Comparison of ENCODE assay signal across 26 mouse cellular contexts in genomic region chr6:67415276-67415675, GRCm38 (mm10). TPM values are rescaled to one million over a fixed set of nuclear protein-coding genes. Genes with fewer than 3 reads are reported as not detected.
DNase-seq lines count a peak whose midpoint lies in the region; ATAC-seq and TF ChIP-seq lines count a peak whose summit lies in the region.
"Had no signal": no experiment of that assay in that cellular context is flagged by ENCODE, and none has a peak within 500 bp of the region (broad histone marks: within the 10 kb centered on the region; RNA-seq: fewer than 3 reads in every experiment).

No protein-coding gene starts in this region.

- no peaks in the 10 kb centered on the region for H3K36me3 ChIP-seq in CH12.LX (replicated peaks in 1 of 2; ENCODE audit: control insufficient read depth in 1 of 2, insufficient read depth in 1 of 2, low read length in 1 of 2)
- H3K36me3 ChIP-seq: embryonic facial prominence, embryonic 13.5 days; hindbrain, embryonic 15.5 days; limb, embryonic 12.5 days; liver, embryonic 12.5 days had no signal

- H3K4me3 ChIP-seq in CH12.LX (replicated peaks in 1 of 3; ENCODE audit: low read depth in 2 of 3, low read length in 2 of 3, poor library complexity in 1 of 3) = no peak overlapping the region
- H3K4me3 ChIP-seq: embryonic facial prominence, embryonic 13.5 days; forebrain, embryonic 13.5 days; gastrocnemius, adult 2 months; hindbrain, embryonic 15.5 days; limb, embryonic 12.5 days; liver, embryonic 12.5 days had no signal

- no peak overlapping the region for H3K27ac ChIP-seq in CH12.LX (ENCODE audit: insufficient read depth, low read depth)
- H3K27ac ChIP-seq: embryonic facial prominence, embryonic 13.5 days; forebrain, embryonic 13.5 days; gastrocnemius, adult 2 months; hindbrain, embryonic 15.5 days; limb, embryonic 12.5 days; liver, embryonic 12.5 days had no signal

- no peak overlapping the region for H3K9ac ChIP-seq in CH12.LX (ENCODE audit: insufficient read depth, low read depth)
- H3K9ac ChIP-seq: embryonic facial prominence, embryonic 13.5 days; forebrain, embryonic 13.5 days; hindbrain, embryonic 15.5 days; limb, embryonic 12.5 days; liver, embryonic 12.5 days had no signal

- in situ Hi-C loops in CH12.LX (cut with MboI; ENCODE audit: low pct_ligation_motif_present, low pct_unique_long_range_greater_than_20kb, low sequenced_read_pairs) = no loop called here

- no peaks in the 10 kb centered on the region for H3K79me2 ChIP-seq in CH12.LX (replicated peaks; ENCODE audit: control insufficient read depth, extremely low read depth, insufficient read depth, poor library complexity, severe bottlenecking)

- no peak for TF ChIP-seq RAD21 in CH12.LX (IDR thresholded peaks at IDR 0.05; ENCODE audit: low read depth, low read length)

- H3K27me3 ChIP-seq in CH12.LX (replicated peaks) = no peaks in the 10 kb centered on the region
- H3K27me3 ChIP-seq: embryonic facial prominence, embryonic 13.5 days; forebrain, embryonic 13.5 days; hindbrain, embryonic 15.5 days; limb, embryonic 12.5 days; liver, embryonic 12.5 days had no signal

- ATAC-seq in inflammation-experienced regulatory T-cells, adult 6 months = peak; percentile 82
- no peak; the same call in 1 of the 2 replicates for ATAC-seq in monocyte, adult 5-6 weeks (replicated peaks; ENCODE audit: insufficient number of reproducible peaks, low FRiP score, low TSS enrichment, poor library complexity, severe bottlenecking)
- ATAC-seq: forebrain, embryonic 13.5 days; intestine, embryonic 16.5 days; liver, embryonic 12.5 days had no signal

- DNase-seq in CD4-positive helper T cell, adult 2 months (ENCODE audit: low read depth, low spot score) = peak; percentile 52
- no peak for DNase-seq in CH12.LX (ENCODE audit: extremely low read depth)
- DNase-seq in natural killer cell, adult 2 months (ENCODE audit: low spot score in 2 of 2) = peak; percentile 19 to 40
- DNase-seq in right cerebral cortex, postnatal 25 days = no peak
- DNase-seq in urinary bladder, postnatal 36 days (ENCODE audit: low spot score in 2 of 2) = no peak
- DNase-seq: adrenal gland, adult 2 months; cerebellum, adult 11 months; cerebellum, adult 9-11 months; gastrocnemius, adult 2 months; heart, postnatal 36 days; layer of hippocampus, postnatal 36 days; lung, adult 18-20 months; lung, postnatal 10 days; midbrain, embryonic 14.5 days; right cerebral cortex, postnatal 14 days had no signal

- H3K4me1 ChIP-seq in CH12.LX (ENCODE audit: control insufficient read depth in 1 of 2, insufficient read depth in 2 of 2) = 0 out of 4 replicates have a peak, but pooled peaks cover 0 to 6% of the 10 kb centered on the region in 2 experiments
- H3K4me1 ChIP-seq: embryonic facial prominence, embryonic 13.5 days; forebrain, embryonic 13.5 days; hindbrain, embryonic 15.5 days; limb, embryonic 12.5 days; liver, embryonic 12.5 days had no signal

- no peak for TF ChIP-seq CTCF in CH12.LX (conservative IDR thresholded peaks at IDR 0.05 in 1 of 2, IDR thresholded peaks at IDR 0.05 in 1 of 2; ENCODE audit: low read depth in 2 of 2, low read length in 2 of 2)

- no peaks in the 10 kb centered on the region for H3K9me3 ChIP-seq in CH12.LX (replicated peaks; ENCODE audit: low read length)
- H3K9me3 ChIP-seq: embryonic facial prominence, embryonic 13.5 days; forebrain, embryonic 13.5 days; hindbrain, embryonic 15.5 days; limb, embryonic 12.5 days; liver, embryonic 12.5 days had no signal

- dilution Hi-C loops in CH12.LX (cut with MboI; ENCODE audit: extremely low pct_ligation_motif_present, extremely low pct_unique_long_range_greater_than_20kb, low sequenced_read_pairs) = no loop called here

- no peak for TF ChIP-seq EP300 in CH12.LX (IDR thresholded peaks at IDR 0.05; ENCODE audit: low read length)

- H3K4me2 ChIP-seq in CH12.LX (ENCODE audit: insufficient read depth, low read depth, poor library complexity, severe bottlenecking) = peak overlapping the region; percentile 13
- H3K4me2 ChIP-seq: embryonic facial prominence, embryonic 13.5 days; forebrain, embryonic 13.5 days; hindbrain, embryonic 15.5 days; limb, embryonic 12.5 days; liver, embryonic 12.5 days had no signal

- TF ChIP-seq POLR2A in CH12.LX (IDR thresholded peaks at IDR 0.05; ENCODE audit: low read depth, low read length) = no peak

TF ChIP-seq in CH12.LX, 34 proteins besides CTCF, POLR2A, EP300 and RAD21:
- no peak for TF ChIP-seq PAX5 (IDR thresholded peaks at IDR 0.05; ENCODE audit: low read length)
- TF ChIP-seq MAZ (IDR thresholded peaks at IDR 0.05; ENCODE audit: low read depth, low read length) = no peak
- TF ChIP-seq NRF1 (IDR thresholded peaks at IDR 0.05; ENCODE audit: low read depth, low read length) = no peak
- TF ChIP-seq ZC3H11A (IDR thresholded peaks at IDR 0.05; ENCODE audit: low read depth, low read length) = no peak
- no peak for TF ChIP-seq JUND (conservative IDR thresholded peaks at IDR 0.05; ENCODE audit: low read depth, low read length)
- TF ChIP-seq MAFK (IDR thresholded peaks at IDR 0.05; ENCODE audit: insufficient replicate concordance, low read length) = no peak

RNA-seq across cellular contexts. Expression of gene Il12rb2, which starts 39.3 kb away (rescaled TPM):
- total RNA-seq in CH12.LX (2012; rRNA removed) = 0.08 and 0.17 TPM in 2 replicates
- not detected in 2 replicates for total RNA-seq in CH12.LX (2014; rRNA removed)
- 0.11 TPM in 1 of 2 replicates, not detected in the other for polyA plus RNA-seq in CH12.LX (2012; ENCODE audit: insufficient read length, low read depth)
- polyA plus RNA-seq in inflammation-experienced regulatory T-cells, adult 6 months (2017; shearing (Covaris generic)) = 10 to 100 TPM in 1 of 3 experiments, not detected in 2; 23.3 TPM
- total RNA-seq in monocyte, adult 5-6 weeks (2017) = 27.9 to 92.6 TPM (median 28.7 TPM) in 3 replicates
- total RNA-seq: gastrocnemius, adult 2 months; heart, adult 8-10 months; layer of hippocampus, postnatal 36 days had no signal
- polyA plus RNA-seq: C2C12; forebrain, embryonic 13.5 days; heart, embryonic 14.5 days; hindbrain, embryonic 15.5 days; limb, embryonic 12.5 days had no signal

Comparison
In these comparisons a context has a peak if more than half of its experiments do, and no peak if none do; other contexts are left out.
1. DNase-seq: peak in CD4-positive helper T cell, adult 2 months (single experiment) and natural killer cell, adult 2 months (2 of 2); none in CH12.LX (single experiment), right cerebral cortex, postnatal 25 days (single experiment) and urinary bladder, postnatal 36 days (0 of 2).
2. RNA of gene Il12rb2, which starts 39.3 kb away (total RNA-seq): 27.9 to 92.6 TPM in monocyte, adult 5-6 weeks; 0.08 to 0.17 TPM in CH12.LX; every median in the first group is over 10 times any median in the second.